Mouse (Mus musculus): ENCODE results near the gene Ap3b1. TPM values are rescaled to one million over a fixed set of nuclear protein-coding genes. Genes with fewer than 3 reads are reported as not detected.
"Not testable (repeated sequence)": the region's sequence is repeated elsewhere in the genome, so short reads cannot be mapped to it uniquely, and the experiment has no call there.

Gene Ap3b1
- total and polyA plus RNA-seq, 3 experiments = 16.6 to 27.5 (median 23.4) TPM

- Histone ChIP-seq H3K4me1 (ENCODE audit: control insufficient read depth, insufficient read depth, low read length) (peaks cover 2% of the 10 kb centered on the region; the same call in 1 of the 2 replicates), H3K9ac (ENCODE audit: low read depth, low read length) (no peak overlapping the region), H3K27ac (peak overlapping the region; percentile 34; the same call in 1 of the 2 replicates), H3K4me3 (no peak overlapping the region), H3K79me2 (replicated peaks; ENCODE audit: control insufficient read depth, insufficient read depth, low read length) (no peaks in the 10 kb centered on the region), H3K27me3 (ENCODE audit: control insufficient read depth, insufficient read depth, low read length) (no peaks in the 10 kb centered on the region), H3K36me3 (ENCODE audit: control insufficient read depth, insufficient read depth, low read length) (no peaks in the 10 kb centered on the region)
- WGBS = 51% methylated on average over 3 of the region's 3 CpGs
- intact Hi-C loops (cut with DNase I) = no loop called here
- no peak for TF ChIP-seq POLR2A (IDR thresholded peaks at IDR 0.05; ENCODE audit: insufficient read depth, low read depth, low read length)
- TF ChIP-seq CTCF (IDR thresholded peaks at IDR 0.05) = no peak
- TF ChIP-seq EP300 (IDR thresholded peaks at IDR 0.05; ENCODE audit: insufficient read depth, low read depth, low read length) = no peak
- no peak for DNase-seq
Observed at GRCm38 (mm10) chr13:94328063-94328462, 30.7 kb upstream of the Ap3b1 start.

- H3K4me1 ChIP-seq (ENCODE audit: control insufficient read depth, insufficient read depth, low read length); H3K4me3 ChIP-seq; intact Hi-C loops (cut with DNase I); H3K36me3 ChIP-seq (ENCODE audit: control insufficient read depth, insufficient read depth, low read length); H3K27ac ChIP-seq; H3K9ac ChIP-seq (ENCODE audit: low read depth, low read length); H3K27me3 ChIP-seq (ENCODE audit: control insufficient read depth, insufficient read depth, low read length); DNase-seq; H3K79me2 ChIP-seq (replicated peaks; ENCODE audit: control insufficient read depth, insufficient read depth, low read length): not testable (repeated sequence)
- 92% methylated on average over 6 of the region's 6 CpGs for WGBS
Observed at GRCm38 (mm10) chr13:94329005-94329404, 29.8 kb upstream of the Ap3b1 start.

DNA sequence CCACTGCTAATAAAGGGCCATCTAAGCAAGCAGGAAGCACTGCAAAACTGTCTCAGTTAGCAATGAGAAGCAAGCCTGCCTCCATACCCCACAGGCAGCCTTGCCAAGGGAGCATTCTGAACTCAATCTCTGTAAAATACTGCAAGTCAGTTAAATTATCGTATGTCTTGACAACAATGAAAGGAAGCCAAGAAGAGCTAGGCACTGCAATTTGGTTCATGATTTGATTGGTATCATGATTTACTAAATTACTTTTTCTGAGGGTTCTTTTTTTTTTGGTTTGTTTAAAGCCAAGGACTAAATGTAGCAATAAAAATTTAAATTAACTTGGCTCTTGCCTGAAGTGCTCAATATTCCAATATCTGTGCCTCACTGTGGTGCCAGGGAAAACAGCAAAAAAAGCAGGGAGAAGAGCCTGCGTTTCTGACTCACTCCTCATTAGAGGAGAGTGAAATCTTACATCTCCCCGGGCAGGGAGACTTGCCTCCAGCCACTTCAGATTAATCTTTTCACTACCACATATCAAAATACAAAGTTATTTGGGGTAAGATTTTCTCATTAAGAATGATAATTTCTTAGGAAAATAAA is 28.3 kb upstream of the Ap3b1 start:
- H3K79me2 ChIP-seq (replicated peaks; ENCODE audit: control insufficient read depth, insufficient read depth, low read length) = no peaks in the 10 kb centered on the region
- H3K9ac ChIP-seq (ENCODE audit: low read depth, low read length) = no peak overlapping the region
- H3K36me3 ChIP-seq (ENCODE audit: control insufficient read depth, insufficient read depth, low read length) = no peaks in the 10 kb centered on the region
- intact Hi-C loops (cut with DNase I) = no loop called here
- TF ChIP-seq EP300 (IDR thresholded peaks at IDR 0.05; ENCODE audit: insufficient read depth, low read depth, low read length) (no peak), POLR2A (IDR thresholded peaks at IDR 0.05; ENCODE audit: insufficient read depth, low read depth, low read length) (no peak), CTCF (IDR thresholded peaks at IDR 0.05) (no peak)
- WGBS = 58% methylated on average over 3 of the region's 3 CpGs
- no peak for DNase-seq
- peaks cover 2% of the 10 kb centered on the region; the same call in 1 of the 2 replicates for H3K4me1 ChIP-seq (ENCODE audit: control insufficient read depth, insufficient read depth, low read length)
- H3K27me3 ChIP-seq (ENCODE audit: control insufficient read depth, insufficient read depth, low read length) = no peaks in the 10 kb centered on the region
- H3K4me3 ChIP-seq = no peak overlapping the region
- H3K27ac ChIP-seq = no peak overlapping the region

DNA sequence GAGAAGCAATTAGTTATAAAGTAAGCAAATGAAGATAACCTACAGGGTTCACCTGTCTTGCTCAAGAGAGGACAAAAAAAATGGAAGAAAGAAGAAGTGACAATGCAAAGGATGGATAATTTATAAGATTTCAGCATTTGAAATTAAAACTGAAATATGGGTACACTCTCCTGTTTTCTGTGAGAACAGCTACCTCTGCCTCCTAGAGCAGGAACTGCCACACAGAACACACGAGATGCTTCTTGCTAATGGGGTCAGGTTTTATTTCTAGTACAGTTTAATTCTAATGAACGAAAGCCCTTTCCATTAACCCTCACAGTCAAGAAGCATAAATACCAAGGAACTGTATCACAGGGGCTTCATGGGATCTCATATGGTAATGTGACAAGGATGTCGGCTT is 20.4 kb upstream of the Ap3b1 start:
- WGBS = 67% methylated on average over 3 of the region's 3 CpGs
- Histone ChIP-seq H3K27ac (no peak overlapping the region), H3K4me3 (no peak overlapping the region), H3K27me3 (ENCODE audit: control insufficient read depth, insufficient read depth, low read length) (no peaks in the 10 kb centered on the region), H3K9ac (ENCODE audit: low read depth, low read length) (no peak overlapping the region), H3K79me2 (replicated peaks; ENCODE audit: control insufficient read depth, insufficient read depth, low read length) (no peaks in the 10 kb centered on the region), H3K36me3 (ENCODE audit: control insufficient read depth, insufficient read depth, low read length) (no peaks in the 10 kb centered on the region), H3K4me1 (ENCODE audit: control insufficient read depth, insufficient read depth, low read length) (no peaks in the 10 kb centered on the region)
- DNase-seq = no peak
- intact Hi-C loops (cut with DNase I) = no loop called here
- TF ChIP-seq CTCF (IDR thresholded peaks at IDR 0.05) (peak; percentile 47), POLR2A (IDR thresholded peaks at IDR 0.05; ENCODE audit: insufficient read depth, low read depth, low read length) (no peak)

GRCm38 (mm10) chr13:94343192-94343591 is 15.6 kb upstream of the Ap3b1 start:
- H3K79me2 ChIP-seq (replicated peaks; ENCODE audit: control insufficient read depth, insufficient read depth, low read length) = no peaks in the 10 kb centered on the region
- H3K27ac ChIP-seq = no peak overlapping the region
- H3K4me3 ChIP-seq = no peak overlapping the region
- H3K36me3 ChIP-seq (ENCODE audit: control insufficient read depth, insufficient read depth, low read length) = no peaks in the 10 kb centered on the region
- TF ChIP-seq CTCF (IDR thresholded peaks at IDR 0.05) (peak; percentile 27), EP300 (IDR thresholded peaks at IDR 0.05; ENCODE audit: insufficient read depth, low read depth, low read length) (no peak), POLR2A (IDR thresholded peaks at IDR 0.05; ENCODE audit: insufficient read depth, low read depth, low read length) (no peak)
- H3K27me3 ChIP-seq (ENCODE audit: control insufficient read depth, insufficient read depth, low read length) = no peaks in the 10 kb centered on the region
- WGBS = 94% methylated on average over 5 of the region's 5 CpGs
- no peak for DNase-seq
- H3K9ac ChIP-seq (ENCODE audit: low read depth, low read length) = no peak overlapping the region
- H3K4me1 ChIP-seq (ENCODE audit: control insufficient read depth, insufficient read depth, low read length) = no peaks in the 10 kb centered on the region
- intact Hi-C loops (cut with DNase I) = no loop called here

- H3K4me1 ChIP-seq (ENCODE audit: control insufficient read depth, insufficient read depth, low read length); H3K4me3 ChIP-seq; DNase-seq; intact Hi-C loops (cut with DNase I); H3K36me3 ChIP-seq (ENCODE audit: control insufficient read depth, insufficient read depth, low read length); H3K79me2 ChIP-seq (replicated peaks; ENCODE audit: control insufficient read depth, insufficient read depth, low read length); H3K9ac ChIP-seq (ENCODE audit: low read depth, low read length); H3K27me3 ChIP-seq (ENCODE audit: control insufficient read depth, insufficient read depth, low read length); H3K27ac ChIP-seq: not testable (repeated sequence)
- 97% methylated on average over 14 of the region's 14 CpGs for WGBS
Observed at GRCm38 (mm10) chr13:94344600-94344999, 14.2 kb upstream of the Ap3b1 start.

Data from heart, adult 2 months (tissue).